Mouse (Mus musculus) 3T3-L1 (cell line): ENCODE measurements at regions not wholly inside any gene's neighbourhood (a gene's known extent, or its start where the extent isn't known, plus 50 kb on each side); places are given as distances from the start of the nearest gene placed in this dataset.

Source experiments
- DNase-seq: peaks from one replicate; pipeline ENCODE4 v3.0.0-alpha.2; 2015; ENCODE audit warnings: low read depth, low spot score

GRCm38 (mm10) chr7:83077035-83077918, 210.1 kb downstream of the Mex3b start:
- DNase-seq: no peak

- no peak for DNase-seq
These were observed 210.8 kb downstream of the Mex3b start for GRCm38 (mm10) chr7:83077919-83078265.

GRCm38 (mm10) chr7:83078695-83079094, 211.6 kb downstream of the Mex3b start:
- no peak for DNase-seq

GRCm38 (mm10) chr7:83079842-83080241, 212.7 kb downstream of the Mex3b start:
- DNase-seq: no peak

- no peak for DNase-seq
These were observed 217.5 kb downstream of the Mex3b start for GRCm38 (mm10) chr7:83084496-83085082.

GRCm38 (mm10) chr7:83085547-83086158, 218.5 kb downstream of the Mex3b start:
- no peak for DNase-seq

GRCm38 (mm10) chr7:83087408-83087807, 220.3 kb downstream of the Mex3b start:
- no peak for DNase-seq

GRCm38 (mm10) chr7:83088125-83088524, 221.0 kb downstream of the Mex3b start:
- no peak for DNase-seq

- peak; percentile 8 for DNase-seq
These were observed 222.3 kb downstream of the Mex3b start for GRCm38 (mm10) chr7:83089330-83089982.

GRCm38 (mm10) chr7:83093923-83094355, 226.8 kb downstream of the Mex3b start:
- DNase-seq: no peak

- DNase-seq: no peak
These were observed 227.8 kb downstream of the Mex3b start for GRCm38 (mm10) chr7:83094899-83095298.

GRCm38 (mm10) chr7:83095593-83095992, 228.5 kb downstream of the Mex3b start:
- DNase-seq: no peak

- no peak for DNase-seq
These were observed 237.3 kb downstream of the Mex3b start for GRCm38 (mm10) chr7:83104426-83104825.

- DNase-seq: no peak
These were observed 238.5 kb downstream of the Mex3b start for GRCm38 (mm10) chr7:83105672-83106071.

- DNase-seq: no peak
These were observed 244.2 kb downstream of the Mex3b start for GRCm38 (mm10) chr7:83111217-83111823.

GRCm38 (mm10) chr7:83116487-83116886, 249.4 kb downstream of the Mex3b start:
- no peak for DNase-seq

- no peak for DNase-seq
These were observed 249.9 kb downstream of the Mex3b start for GRCm38 (mm10) chr7:83117065-83117464.

GRCm38 (mm10) chr7:83126196-83126595, 259.1 kb downstream of the Mex3b start:
- DNase-seq: no peak

GRCm38 (mm10) chr7:83140216-83140615, 273.1 kb downstream of the Mex3b start:
- no peak for DNase-seq

- no peak for DNase-seq
These were observed 273.5 kb downstream of the Mex3b start for GRCm38 (mm10) chr7:83140658-83141057.

- no peak for DNase-seq
These were observed 276.9 kb downstream of the Mex3b start for GRCm38 (mm10) chr7:83144018-83144417.

- DNase-seq: no peak
These were observed 278.4 kb downstream of the Mex3b start for GRCm38 (mm10) chr7:83145551-83145950.
